Mouse (Mus musculus) brain, embryonic 14.5 days (tissue): Measurements from ENCODE around the gene Sf3a1.

Source experiments
- CTCF ChIP-seq: fragments of 200-500 bp; IDR thresholded peaks from 2 replicates; pipeline ENCODE4 v1.5.1; 2012; ENCODE audit warnings: inconsistent platforms, mild to moderate bottlenecking, moderate library complexity, borderline replicate concordance; ENCODE audit not compliant: insufficient read depth, insufficient read length; ENCODE audit errors: extremely low read depth
- POLR2A ChIP-seq: fragments of 200-500 bp; IDR thresholded peaks from 2 replicates; pipeline ENCODE4 v1.6.1; 2012; ENCODE audit warnings: mild to moderate bottlenecking, inconsistent platforms, borderline replicate concordance; ENCODE audit not compliant: poor library complexity, insufficient read depth, insufficient read length, severe bottlenecking; ENCODE audit errors: extremely low read depth

- no peak for TF ChIP-seq CTCF
- no peak for TF ChIP-seq POLR2A
Observed at GRCm38 (mm10) chr11:4231435-4231834, 71.3 kb downstream of the Sf3a1 start.
